11 mouse cellular contexts compared by ENCODE assay signal in genomic region chr4:83224242-83224641, GRCm38 (mm10).
DNase-seq lines count a peak whose midpoint lies in the region; ATAC-seq and TF ChIP-seq lines count a peak whose summit lies in the region.
"Had no signal": no experiment of that assay in that cellular context is flagged by ENCODE, and none has a peak within 500 bp of the region (broad histone marks: within the 10 kb centered on the region; RNA-seq: fewer than 3 reads in every experiment).

No protein-coding gene starts in this region.

- no peaks in the 10 kb centered on the region for H3K27me3 ChIP-seq in liver, postnatal 0 days (ENCODE audit: insufficient read depth, low read length)
- H3K27me3 ChIP-seq: neural tube, embryonic 12.5 days had no signal

- H3K4me3 ChIP-seq in liver, postnatal 0 days (ENCODE audit: low read depth, low read length), result no peak overlapping the region
- H3K4me3 ChIP-seq: neural tube, embryonic 12.5 days had no signal

- no peak for TF ChIP-seq POLR2A in brain, embryonic 14.5 days (IDR thresholded peaks at IDR 0.05; ENCODE audit: borderline replicate concordance, extremely low read depth, insufficient read depth, insufficient read length, poor library complexity, severe bottlenecking)

- ATAC-seq in liver, postnatal 0 days, result no peak
- ATAC-seq in monocyte, adult 5-6 weeks (replicated peaks; ENCODE audit: insufficient number of reproducible peaks, low FRiP score, low TSS enrichment, poor library complexity, severe bottlenecking), result no peak

- 35% methylated on average over 5 of the region's 5 CpGs for WGBS in liver, postnatal 0 days (ENCODE audit: insufficient replicate concordance)

- H3K27ac ChIP-seq in liver, postnatal 0 days (ENCODE audit: low read depth), result no peak overlapping the region
- H3K27ac ChIP-seq: neural tube, embryonic 12.5 days had no signal

- H3K9me3 ChIP-seq in liver, postnatal 0 days (ENCODE audit: low read length), result no peaks in the 10 kb centered on the region
- H3K9me3 ChIP-seq: neural tube, embryonic 12.5 days had no signal

- H3K4me2 ChIP-seq in liver, postnatal 0 days (ENCODE audit: low read depth, low read length), result no peak overlapping the region
- H3K4me2 ChIP-seq: neural tube, embryonic 12.5 days had no signal

- TF ChIP-seq CTCF in liver, postnatal 0 days (IDR thresholded peaks at IDR 0.05; ENCODE audit: low read depth), result peak; percentile 40; the same call in 1 of the 2 replicates
- peak; percentile 31; the same call in 1 of the 2 replicates for TF ChIP-seq CTCF in brain, embryonic 14.5 days (IDR thresholded peaks at IDR 0.05; ENCODE audit: borderline replicate concordance, extremely low read depth, insufficient read depth, insufficient read length)

- no peaks in the 10 kb centered on the region for H3K36me3 ChIP-seq in liver, postnatal 0 days (replicated peaks; ENCODE audit: insufficient read depth, low read length)
- H3K36me3 ChIP-seq: neural tube, embryonic 12.5 days had no signal

- H3K9ac ChIP-seq in liver, postnatal 0 days (replicated peaks), result no peak overlapping the region
- H3K9ac ChIP-seq: neural tube, embryonic 12.5 days had no signal

- peak; percentile 45 to 51 for DNase-seq in cerebellum, postnatal 14 days
- no peak for DNase-seq in cerebellum, adult 8-10 months
- DNase-seq in liver, postnatal 0 days, result no peak
- no peak for DNase-seq in liver
- DNase-seq in brain, embryonic 14.5 days (ENCODE audit: low read depth), result no peak
- DNase-seq in mesoderm, embryonic 11.5 days (ENCODE audit: low read depth, low spot score), result peak; percentile 34
- no peak for DNase-seq in gastrocnemius, postnatal 4 days (ENCODE audit: low spot score in 2 of 2)
- DNase-seq: adrenal gland, postnatal 10 days; spleen, adult 18-20 months had no signal

- no peaks in the 10 kb centered on the region for H3K4me1 ChIP-seq in liver, postnatal 0 days (ENCODE audit: insufficient read depth)
- H3K4me1 ChIP-seq: neural tube, embryonic 12.5 days had no signal

- no peak for TF ChIP-seq EP300 in liver, postnatal 0 days (IDR thresholded peaks at IDR 0.05; ENCODE audit: low read depth)

Comparison
In these comparisons a context has a peak if more than half of its experiments do, and no peak if none do; other contexts are left out.
1. DNase-seq: peak in cerebellum, postnatal 14 days (2 of 2) and mesoderm, embryonic 11.5 days (single experiment); none in cerebellum, adult 8-10 months (single experiment), liver, postnatal 0 days (single experiment), liver (single experiment), brain, embryonic 14.5 days (single experiment) and gastrocnemius, postnatal 4 days (0 of 2).